Mouse (Mus musculus) heart, postnatal 10 days (tissue): ENCODE results near the gene Pard6b. TPM values are rescaled to one million over a fixed set of nuclear protein-coding genes. Genes with fewer than 3 reads are reported as not detected.
"Not testable (repeated sequence)": the region's sequence is repeated elsewhere in the genome, so short reads cannot be mapped to it uniquely, and the experiment has no call there.

Experiments used
- DNase-seq, 2 experiments: peaks; one replicate each; pipeline ENCODE4 v3.0.0; 2021
- intact Hi-C: fragments of 180-260 bp; cut with DNase I; formaldehyde crosslinking; loops from one replicate; pipeline ENCODE4 v1.15.1; 2025
- total RNA-seq, 2 experiments: library from RNA; stranded (reverse); gene quantifications; 2 replicates each; pipeline ENCODE4 v1.2.3; 2021

Pard6b gene
- total RNA-seq, 2 experiments from 2014 or later, result 3.4 to 4.9 TPM

- intact Hi-C loops, result no loop called here
- no peak for DNase-seq
Measured at GRCm38 (mm10) chr2:168093077-168093476, 12.3 kb downstream of the Pard6b start.

DNA sequence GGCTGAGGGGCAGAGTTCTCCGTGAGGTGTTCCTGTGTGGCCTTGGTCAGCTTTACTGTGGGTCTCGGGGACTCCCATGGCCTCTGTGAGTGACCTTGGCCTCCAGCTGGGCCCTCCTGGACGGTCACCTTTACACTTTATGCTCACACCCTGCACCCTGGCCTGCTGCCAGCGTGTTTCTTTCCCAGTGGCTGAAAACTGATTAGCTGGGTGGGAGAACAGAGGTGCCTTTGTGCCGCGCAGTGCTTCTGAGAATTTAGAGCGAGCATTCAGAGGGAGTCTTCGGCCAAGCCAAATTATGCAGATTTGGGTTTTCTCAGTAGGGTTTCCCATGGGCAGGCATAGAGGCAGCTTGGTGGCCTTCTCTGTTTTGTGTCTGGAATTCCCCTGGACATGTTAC, 14.3 kb downstream of the Pard6b start:
- no peak for DNase-seq
- intact Hi-C loops, result no loop called here

DNA sequence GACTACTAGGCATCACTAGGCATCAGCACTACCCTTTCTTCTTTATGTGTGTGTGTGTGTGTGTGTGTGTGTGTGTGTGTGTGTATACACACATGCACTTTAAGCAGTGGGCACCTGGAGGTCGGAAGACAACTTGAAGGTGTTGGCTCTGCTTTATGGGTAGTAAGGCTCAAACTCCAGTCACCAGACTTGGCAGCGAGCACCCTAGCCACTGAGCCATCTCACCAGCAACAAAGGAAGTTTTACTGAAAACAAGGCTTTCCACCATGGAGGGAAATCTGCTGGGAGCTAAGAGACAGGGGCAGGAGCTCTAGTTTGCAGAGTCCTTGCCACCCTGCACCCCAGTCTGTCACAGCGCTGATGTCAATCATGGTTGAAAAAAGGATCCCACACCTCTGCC, 15.7 kb downstream of the Pard6b start:
- intact Hi-C loops, result no loop called here
- no peak for DNase-seq

DNA sequence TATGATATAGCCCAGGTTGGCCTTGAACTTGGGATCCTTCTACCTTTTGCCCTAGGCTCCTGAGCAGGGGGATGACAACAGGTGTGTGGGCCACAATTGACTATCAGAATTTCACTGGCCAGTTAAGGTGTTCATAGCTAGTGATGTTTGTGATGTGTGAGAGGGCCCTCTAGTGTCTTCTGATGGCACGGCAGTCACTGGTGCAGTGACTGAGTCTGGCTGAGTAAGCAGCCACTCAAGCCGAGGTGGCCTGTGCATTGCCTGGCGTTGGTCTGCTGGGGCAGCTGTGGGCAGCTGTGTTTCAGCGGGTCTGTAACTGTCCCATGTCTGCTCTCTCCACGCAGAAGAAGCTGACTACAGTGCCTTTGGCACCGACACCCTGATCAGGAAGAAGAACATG, 17.2 kb downstream of the Pard6b start:
- DNase-seq, result peak; percentile 81 to 86
- intact Hi-C loops, result loop anchor here (2.0 kb wide), 3 partner anchors 45 to 111 kb away; no protein-coding TSS in a partner anchor

- DNase-seq, result no peak
- intact Hi-C loops, result no loop called here
Measured at GRCm38 (mm10) chr2:168100008-168100407, 19.2 kb downstream of the Pard6b start.

DNA sequence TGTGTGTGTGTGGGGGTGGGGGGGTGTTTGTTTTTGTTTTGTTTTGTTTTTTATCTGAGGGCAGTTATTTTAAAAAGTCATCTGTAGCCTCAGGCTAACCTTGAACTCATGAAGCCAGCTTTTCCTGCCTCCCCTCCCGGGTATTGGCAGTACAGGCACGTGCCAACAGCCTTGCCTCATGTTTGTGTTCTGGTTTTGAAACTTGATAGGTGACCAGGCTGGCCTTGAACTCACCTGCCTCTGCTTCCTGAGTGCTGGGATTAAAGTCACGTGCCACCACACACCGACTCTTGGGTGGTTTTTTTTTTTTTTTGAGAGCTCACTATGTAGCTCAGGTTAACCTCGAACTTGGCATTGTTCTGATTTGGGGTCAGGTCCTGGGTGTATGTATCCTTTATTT, 21.0 kb downstream of the Pard6b start:
- intact Hi-C loops, result no loop called here
- DNase-seq, result no peak

GRCm38 (mm10) chr2:168103341-168103740, 22.5 kb downstream of the Pard6b start:
- DNase-seq, result no peak
- intact Hi-C loops, result no loop called here

DNA sequence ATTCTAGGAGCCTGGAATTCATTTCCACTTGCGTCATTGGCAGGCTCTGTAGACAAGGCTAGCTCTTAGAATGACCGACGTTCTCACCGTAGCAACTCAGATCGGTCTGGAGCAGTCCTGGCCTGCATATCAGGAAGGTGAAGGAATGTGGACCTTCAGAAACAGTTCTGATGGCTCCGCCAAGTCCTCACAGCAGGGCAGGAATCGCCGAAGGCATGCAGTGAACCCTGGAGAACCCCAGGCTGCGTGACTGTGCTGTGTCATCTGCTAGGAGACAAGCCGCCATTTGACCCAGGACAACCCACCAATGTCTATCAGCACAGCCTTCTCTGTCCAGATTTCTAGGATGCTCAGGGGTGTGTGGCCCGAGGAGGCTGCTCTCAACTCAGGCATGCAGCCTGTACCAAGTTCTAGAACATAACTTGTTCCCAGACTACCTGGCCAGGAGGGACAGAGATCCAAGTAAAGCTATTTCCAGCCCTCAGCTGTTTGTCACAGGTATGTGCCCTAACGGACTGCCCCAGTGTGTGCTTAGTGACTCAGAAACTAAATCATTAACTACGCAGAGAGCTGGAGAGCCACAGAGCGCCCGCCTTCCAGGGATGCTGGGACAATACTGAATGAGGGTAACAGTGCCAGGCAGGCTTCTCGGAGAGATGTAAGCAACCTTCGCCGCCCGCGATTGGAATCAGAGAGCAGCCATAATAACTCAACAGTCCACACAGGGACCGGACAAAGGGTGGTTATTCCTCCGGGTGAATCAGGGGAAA, 23.8 kb downstream of the Pard6b start:
- no peak for DNase-seq
- intact Hi-C loops, result no loop called here

GRCm38 (mm10) chr2:168105271-168105670, 24.5 kb downstream of the Pard6b start:
- intact Hi-C loops, result no loop called here
- DNase-seq, result no peak

GRCm38 (mm10) chr2:168106701-168107178, 25.9 kb downstream of the Pard6b start:
- intact Hi-C loops, result no loop called here
- peak; percentile 81 to 86 for DNase-seq

- peak in 1 of 2 experiments; percentile 25 for DNase-seq
- intact Hi-C loops, result no loop called here
Measured at GRCm38 (mm10) chr2:168107356-168107755, 26.6 kb downstream of the Pard6b start.

DNA sequence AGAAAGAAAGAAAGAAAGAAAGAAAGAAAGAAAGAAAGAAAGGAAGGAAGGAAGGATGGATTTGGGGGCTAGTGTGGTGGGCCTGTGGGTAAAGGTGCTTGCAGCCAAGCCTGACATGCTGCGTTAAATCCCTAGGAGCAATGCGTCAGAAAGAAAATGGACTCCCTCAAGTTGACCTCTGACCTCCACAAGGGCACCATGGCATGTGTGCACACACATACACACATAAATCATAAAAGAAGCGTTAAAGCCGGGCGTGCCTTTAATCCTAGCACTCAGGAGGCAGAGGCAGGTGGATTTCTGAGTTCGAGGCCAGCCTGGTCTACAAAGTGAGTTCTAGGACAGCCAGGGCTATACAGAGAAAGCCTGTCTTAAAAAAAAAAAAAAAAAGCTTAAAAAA, 27.1 kb downstream of the Pard6b start:
- intact Hi-C loops, DNase-seq: not testable (repeated sequence)

GRCm38 (mm10) chr2:168111902-168112301, 31.1 kb downstream of the Pard6b start:
- intact Hi-C loops, result loop anchor here (2.0 to 5.0 kb wide), 2 partner anchors 93 to 335 kb away; no protein-coding TSS in a partner anchor
- DNase-seq, result peak; percentile 66 to 83

DNA sequence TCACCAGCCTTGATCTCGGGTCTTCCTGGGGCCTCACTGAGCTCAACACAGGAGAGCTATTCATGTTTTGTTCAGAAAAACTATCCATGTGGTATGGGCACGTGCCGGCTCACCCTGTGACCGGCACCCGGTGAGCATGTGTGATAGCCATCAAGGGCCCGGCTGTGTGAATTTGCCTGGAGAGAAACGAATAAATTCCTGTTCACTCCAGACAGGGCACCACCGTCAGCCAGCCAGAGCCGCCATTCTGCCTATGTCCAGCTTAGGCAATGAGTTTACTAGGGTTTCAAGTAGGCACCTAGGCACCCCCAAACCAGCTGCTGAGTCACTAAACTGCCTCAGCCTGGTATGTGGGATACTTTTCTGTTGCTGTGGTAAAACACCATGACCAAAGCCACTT, 32.5 kb downstream of the Pard6b start:
- DNase-seq, result no peak
- intact Hi-C loops, result loop anchor here (2.0 to 5.0 kb wide), 2 partner anchors 92 to 334 kb away; no protein-coding TSS in a partner anchor

GRCm38 (mm10) chr2:168113692-168114091, 32.9 kb downstream of the Pard6b start:
- no peak for DNase-seq
- intact Hi-C loops, result loop anchor here (2.0 to 5.0 kb wide), 2 partner anchors 91 to 334 kb away; no protein-coding TSS in a partner anchor

DNA sequence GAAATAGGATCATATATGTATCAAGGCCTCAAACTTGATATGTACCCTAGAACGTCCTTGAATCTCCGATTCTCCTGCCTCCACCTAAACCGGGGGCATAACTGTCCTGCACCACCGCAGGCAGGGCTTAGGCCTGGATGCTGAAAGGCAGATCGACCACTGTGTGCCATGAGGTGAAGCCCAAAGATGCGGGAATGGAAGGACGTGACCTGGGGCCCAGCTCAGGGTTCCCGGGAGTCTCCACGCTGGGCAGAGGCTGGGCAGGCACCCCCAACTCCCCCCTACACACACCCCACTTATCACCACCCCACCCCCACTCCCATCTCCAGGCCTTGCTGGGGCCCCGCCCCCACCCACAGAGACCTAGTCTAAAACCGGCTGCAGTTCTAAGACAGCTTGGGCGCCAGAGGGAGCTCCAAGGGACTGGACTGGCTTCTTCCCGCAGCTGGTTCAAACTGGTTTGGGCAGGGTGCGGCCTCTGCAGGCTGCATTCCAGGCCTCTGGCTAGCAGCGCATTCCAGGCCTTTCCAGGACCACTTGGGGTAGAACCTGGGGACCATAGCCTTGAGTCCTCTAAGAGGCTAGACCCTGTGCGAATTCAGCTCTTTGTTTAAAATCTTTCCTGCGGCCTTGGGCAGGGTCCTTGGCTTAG, 34.0 kb downstream of the Pard6b start:
- intact Hi-C loops, result loop anchor here (5.0 kb wide), 1 partner anchor 332 kb away; no protein-coding TSS in a partner anchor
- peak; percentile 87 to 90 for DNase-seq

GRCm38 (mm10) chr2:168115826-168116225, 35.0 kb downstream of the Pard6b start:
- no peak for DNase-seq
- intact Hi-C loops, result no loop called here

DNA sequence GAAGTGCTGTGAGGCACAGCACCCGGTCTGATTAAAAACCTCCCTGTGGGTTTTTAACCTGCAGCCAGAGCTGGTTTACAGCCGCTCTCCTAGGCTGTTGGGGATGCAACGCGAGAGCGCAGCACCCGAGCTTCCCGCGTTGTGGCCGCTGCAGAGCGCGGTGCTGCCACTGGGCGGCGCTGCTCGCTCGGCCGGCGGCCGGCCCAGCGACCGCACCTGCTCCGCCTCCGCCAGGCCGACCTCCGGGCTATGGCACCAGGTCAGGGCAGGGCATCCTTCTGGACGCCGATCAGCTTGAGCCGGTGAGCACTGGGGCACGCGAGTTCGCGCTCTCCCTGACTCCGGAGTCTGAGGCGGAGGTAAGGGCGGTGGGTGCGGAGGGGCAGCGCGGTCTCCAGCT, 36.3 kb downstream of the Pard6b start:
- peak; percentile 64 to 72 for DNase-seq
- intact Hi-C loops, result no loop called here

DNA sequence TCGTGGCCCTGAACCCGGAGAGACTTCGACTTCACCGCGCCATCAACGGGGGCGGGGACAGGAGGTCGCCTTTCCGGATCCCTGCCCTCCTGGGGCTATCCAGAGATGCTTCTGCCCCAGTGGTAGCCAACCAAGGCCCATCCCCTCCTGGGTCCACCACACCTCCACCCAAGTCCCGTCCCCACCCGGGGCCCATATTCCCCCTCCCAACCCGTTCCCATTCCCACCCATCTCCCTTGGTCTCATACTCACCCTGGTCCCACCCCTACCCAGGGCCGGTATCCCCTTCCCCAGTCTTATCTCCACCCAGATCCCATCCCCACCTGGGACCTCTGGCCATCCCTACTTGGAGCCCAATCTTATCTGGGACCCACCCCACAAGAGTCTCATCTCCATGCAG, 36.7 kb downstream of the Pard6b start:
- no peak for DNase-seq
- intact Hi-C loops, result no loop called here

GRCm38 (mm10) chr2:168117967-168118366, 37.2 kb downstream of the Pard6b start:
- no peak for DNase-seq
- intact Hi-C loops, result no loop called here

DNA sequence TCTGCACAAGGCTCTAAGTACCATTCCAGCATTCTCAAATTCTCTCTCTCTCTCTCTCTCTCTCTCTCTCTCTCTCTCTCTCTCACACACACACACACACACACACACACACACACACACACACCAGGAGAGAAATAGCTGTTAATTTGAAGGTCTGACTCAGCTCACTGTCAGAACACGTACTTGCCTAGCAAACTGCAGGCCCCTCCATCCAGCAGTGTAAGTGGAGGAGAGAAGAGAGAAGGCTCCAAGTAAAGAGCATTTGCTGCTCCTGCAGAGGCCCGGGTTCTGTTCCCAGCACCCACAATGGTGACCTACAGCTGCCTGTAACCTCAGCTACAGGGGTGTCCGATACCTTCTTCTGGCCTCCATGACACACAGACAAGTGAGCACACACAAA, 37.7 kb downstream of the Pard6b start:
- intact Hi-C loops, result no loop called here

DNA sequence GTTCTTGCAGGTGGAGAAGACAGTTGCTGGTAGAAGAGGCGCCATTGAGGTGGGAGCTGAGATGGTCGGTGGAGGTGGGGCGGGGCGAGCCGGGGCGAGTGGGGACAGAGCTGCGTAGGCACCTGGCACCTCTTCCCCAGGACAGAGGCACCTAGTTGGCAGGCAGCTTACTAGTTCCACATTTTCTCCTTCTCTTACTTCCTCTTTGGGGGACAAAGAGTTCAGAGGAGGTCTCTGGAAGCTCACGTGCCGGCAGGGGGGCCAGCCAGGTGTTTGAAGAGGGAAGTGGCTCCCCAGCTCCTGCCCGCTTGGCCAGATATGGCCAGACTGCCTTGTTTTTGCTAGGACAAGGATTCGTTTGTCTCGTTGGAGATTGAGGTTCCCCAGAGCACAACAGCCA, 38.3 kb downstream of the Pard6b start:
- intact Hi-C loops, result no loop called here
- no peak for DNase-seq

More for the DNA sequence above, 37.7 kb downstream of the Pard6b start:
- DNase-seq, result no peak
